Mouse (Mus musculus): ENCODE results near the gene Tuba4a. TPM values are rescaled to one million over a fixed set of nuclear protein-coding genes. Genes with fewer than 3 reads are reported as not detected.

The Tuba4a gene
- total RNA-seq, 2 experiments from 2014 or later: 48.9 to 119 TPM

- DNase-seq (ENCODE audit: low spot score in 2 of 2): no peak
Measured at GRCm38 (mm10) chr1:75212542-75212941, 7.1 kb downstream of the Tuba4a start.

GRCm38 (mm10) chr1:75211141-75211708 lies 8.4 kb downstream of the Tuba4a start:
- no peak for DNase-seq (ENCODE audit: low spot score in 2 of 2)

GRCm38 (mm10) chr1:75210136-75211087 lies 9.3 kb downstream of the Tuba4a start, which contains the start of the genes Glb1l and Stk16:
Gene Glb1l (minus strand): TSS chr1:75210813.
Gene Stk16 (plus strand): TSS chr1:75210838.
- peak; percentile 98 for DNase-seq (ENCODE audit: low spot score in 2 of 2)

GRCm38 (mm10) chr1:75208967-75209678 lies 10.5 kb downstream of the Tuba4a start:
- peak; percentile 22 to 41 for DNase-seq (ENCODE audit: low spot score in 2 of 2)

- DNase-seq (ENCODE audit: low spot score in 2 of 2): no peak
Measured at GRCm38 (mm10) chr1:75201236-75201635, 18.4 kb downstream of the Tuba4a start.

- DNase-seq (ENCODE audit: low spot score in 2 of 2): peak in 1 of 2 experiments; percentile 43
Measured at GRCm38 (mm10) chr1:75192452-75192851, 27.2 kb downstream of the Tuba4a start.

- DNase-seq (ENCODE audit: low spot score in 2 of 2): peak; percentile 83 to 87
Measured at GRCm38 (mm10) chr1:75191622-75192402, 27.9 kb downstream of the Tuba4a start, which contains the start of the genes Ankzf1 and Atg9a. Gene Ankzf1 (plus strand): TSS chr1:75192151. Gene Atg9a (minus strand): TSS chr1:75192196.

- no peak for DNase-seq (ENCODE audit: low spot score in 2 of 2)
Measured at GRCm38 (mm10) chr1:75191258-75191621, 28.4 kb downstream of the Tuba4a start.

GRCm38 (mm10) chr1:75190577-75190976 lies 29.1 kb downstream of the Tuba4a start:
- no peak for DNase-seq (ENCODE audit: low spot score in 2 of 2)

GRCm38 (mm10) chr1:75187914-75188483 lies 31.7 kb downstream of the Tuba4a start:
- DNase-seq (ENCODE audit: low spot score in 2 of 2): no peak

GRCm38 (mm10) chr1:75187126-75187525 lies 32.5 kb downstream of the Tuba4a start:
- no peak for DNase-seq (ENCODE audit: low spot score in 2 of 2)

- no peak for DNase-seq (ENCODE audit: low spot score in 2 of 2)
Measured at GRCm38 (mm10) chr1:75185495-75185894, 34.2 kb downstream of the Tuba4a start.

- no peak for DNase-seq (ENCODE audit: low spot score in 2 of 2)
Measured at GRCm38 (mm10) chr1:75182160-75182559, 37.5 kb downstream of the Tuba4a start.

- DNase-seq (ENCODE audit: low spot score in 2 of 2): no peak
Measured at GRCm38 (mm10) chr1:75181377-75181870, 38.2 kb downstream of the Tuba4a start.

- DNase-seq (ENCODE audit: low spot score in 2 of 2): no peak
Measured at GRCm38 (mm10) chr1:75180741-75181140, 38.9 kb downstream of the Tuba4a start.

GRCm38 (mm10) chr1:75180105-75180590 lies 39.5 kb downstream of the Tuba4a start, which contains the start of gene Abcb6:
Gene Abcb6 (minus strand): TSS chr1:75180392.
- peak; percentile 77 to 79 for DNase-seq (ENCODE audit: low spot score in 2 of 2)

GRCm38 (mm10) chr1:75179334-75180104 lies 40.1 kb downstream of the Tuba4a start:
- DNase-seq (ENCODE audit: low spot score in 2 of 2): peak in 1 of 2 experiments; percentile 22

- DNase-seq (ENCODE audit: low spot score in 2 of 2): peak; percentile 97 to 98
Measured at GRCm38 (mm10) chr1:75168472-75169464, 50.9 kb downstream of the Tuba4a start, which contains the start of gene Zfand2b. Gene Zfand2b (plus strand): TSS chr1:75168646.

Data from adrenal gland, adult 18-20 months (tissue).